Mouse (Mus musculus) liver, embryonic 15.5 days (tissue): ENCODE results near the gene Btbd35f1. TPM values are rescaled to one million over a fixed set of nuclear protein-coding genes. Genes with fewer than 3 reads are reported as not detected.
"Not testable (repeated sequence)": the region's sequence is repeated elsewhere in the genome, so short reads cannot be mapped to it uniquely, and the experiment has no call there.

Experiments
- ATAC-seq: fragments of 200-750 bp; cut with Nextera tagmentation; 2 replicates; pipeline ENCODE4 v1.8.0; 2017; ENCODE audit warnings: moderate number of reproducible peaks, mild to moderate bottlenecking, moderate library complexity; ENCODE audit not compliant: insufficient read depth
- H3K27ac ChIP-seq: fragments of 300-500 bp; sonication (generic); replicated peaks from 2 replicates; pipeline ENCODE4 v1.5.1; 2015; ENCODE audit warnings: mild to moderate bottlenecking, inconsistent platforms
- H3K27me3 ChIP-seq: fragments of 300-500 bp; sonication (generic); 2 replicates; pipeline ENCODE4 v1.6.1; 2015; ENCODE audit warnings: mild to moderate bottlenecking, inconsistent platforms
- H3K36me3 ChIP-seq: fragments of 300-500 bp; sonication (generic); replicated peaks from 2 replicates; pipeline ENCODE4 v1.6.1; 2015; ENCODE audit warnings: moderate library complexity, mild to moderate bottlenecking, inconsistent platforms
- H3K4me1 ChIP-seq: fragments of 300-500 bp; sonication (generic); replicated peaks from 2 replicates; pipeline ENCODE4 v1.6.1; 2015; ENCODE audit warnings: inconsistent platforms
- H3K4me2 ChIP-seq: fragments of 300-500 bp; sonication (generic); 2 replicates; pipeline ENCODE4 v1.6.1; 2015; ENCODE audit warnings: moderate library complexity, mild to moderate bottlenecking, inconsistent platforms
- H3K4me3 ChIP-seq: fragments of 300-500 bp; sonication (generic); replicated peaks from 2 replicates; pipeline ENCODE4 v1.5.1; 2015; ENCODE audit warnings: mild to moderate bottlenecking, inconsistent platforms
- H3K9ac ChIP-seq: fragments of 300-500 bp; sonication (generic); 2 replicates; pipeline ENCODE4 v1.6.1; 2015; ENCODE audit warnings: moderate library complexity, mild to moderate bottlenecking, inconsistent platforms
- H3K9me3 ChIP-seq: fragments of 300-500 bp; sonication (generic); replicated peaks from 2 replicates; pipeline ENCODE4 v1.6.1; 2016; ENCODE audit warnings: inconsistent platforms
- WGBS: fragments of 180-500 bp; shearing (Covaris S2); methylation state at CpG from one replicate; pipeline ENCODE4 v1.1.7; 2015; ENCODE audit warnings: mixed read lengths; ENCODE audit not compliant: insufficient replicate concordance; 5-methylcytosine and 5-hydroxymethylcytosine counted together
- polyA plus RNA-seq: library from polyadenylated mRNA; unstranded; fragments of >200 nt; fragmentation: Nextera tagmentation; extraction: Ambion mirVana; gene quantifications from 2 replicates; pipeline ENCODE4 v1.2.1, GENCODE M21; 2015

The Btbd35f1 gene
- not detected in 2 replicates for polyA plus RNA-seq

DNA sequence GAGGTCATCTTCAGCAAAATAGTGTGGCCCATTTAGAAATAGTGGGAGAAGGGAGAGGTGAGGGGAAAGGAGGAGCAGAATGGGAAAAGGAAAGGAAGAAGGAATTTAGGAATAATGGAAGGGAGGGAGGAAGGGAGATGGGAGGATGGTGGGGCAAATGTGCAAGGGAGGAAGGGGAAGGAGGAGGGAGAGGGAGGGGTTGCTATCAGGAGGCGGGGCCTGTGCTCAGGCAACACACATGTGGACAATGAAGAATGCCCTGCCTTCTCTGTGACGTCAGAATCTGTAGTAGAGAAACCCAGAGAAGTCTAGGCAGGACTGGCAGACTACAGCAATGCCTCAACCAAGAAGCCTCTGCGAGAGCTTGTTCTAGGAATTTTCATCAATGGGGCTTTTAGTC lies at the start of gene Btbd35f1:
TSS of gene Btbd35f1 (plus strand) at position 301 of the 400 bp plus-strand sequence.
- H3K9ac ChIP-seq, ATAC-seq, H3K4me3 ChIP-seq, H3K4me1 ChIP-seq, H3K9me3 ChIP-seq, H3K4me2 ChIP-seq, H3K27ac ChIP-seq, H3K27me3 ChIP-seq, H3K36me3 ChIP-seq: not testable (repeated sequence)
- no CpG with 5 or more reads among the region's 3 CpGs for WGBS

DNA sequence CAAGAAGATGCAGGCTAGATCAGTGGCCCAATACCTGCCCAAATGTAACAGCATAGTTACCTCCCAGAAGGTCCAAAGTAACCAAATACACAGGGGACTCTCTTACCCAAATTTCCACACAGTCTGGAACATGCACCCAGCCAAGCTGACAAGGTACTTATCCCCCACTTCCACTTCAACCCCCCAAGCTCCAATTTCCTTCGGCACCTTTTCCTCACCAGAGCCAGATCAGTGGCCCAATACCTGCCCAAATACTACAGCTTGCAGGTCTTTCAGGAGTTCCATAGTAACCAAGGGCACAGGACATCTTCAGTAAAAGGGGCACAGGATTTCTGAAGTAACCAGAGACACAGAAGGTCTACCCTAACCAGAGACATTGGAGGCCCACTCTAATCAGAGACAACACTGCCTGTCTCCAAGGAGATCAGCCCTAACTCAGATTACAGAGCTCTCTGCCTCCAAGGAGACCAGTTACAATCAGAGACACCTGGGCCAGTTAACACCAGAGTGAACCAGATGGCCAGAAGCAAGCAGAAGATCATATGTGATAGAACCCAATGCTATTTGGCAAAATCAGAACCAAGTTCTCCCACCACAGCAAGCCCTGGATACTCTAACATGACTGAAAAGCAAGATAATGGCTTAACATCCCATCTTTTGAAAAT lies 31.2 kb downstream of the Btbd35f1 start:
- not testable (repeated sequence) for H3K4me3 ChIP-seq, H3K27ac ChIP-seq, H3K27me3 ChIP-seq, H3K9me3 ChIP-seq, H3K4me1 ChIP-seq, ATAC-seq, H3K4me2 ChIP-seq, H3K36me3 ChIP-seq, H3K9ac ChIP-seq
- WGBS: 60% methylated on average over 1 of the region's 1 CpGs

DNA sequence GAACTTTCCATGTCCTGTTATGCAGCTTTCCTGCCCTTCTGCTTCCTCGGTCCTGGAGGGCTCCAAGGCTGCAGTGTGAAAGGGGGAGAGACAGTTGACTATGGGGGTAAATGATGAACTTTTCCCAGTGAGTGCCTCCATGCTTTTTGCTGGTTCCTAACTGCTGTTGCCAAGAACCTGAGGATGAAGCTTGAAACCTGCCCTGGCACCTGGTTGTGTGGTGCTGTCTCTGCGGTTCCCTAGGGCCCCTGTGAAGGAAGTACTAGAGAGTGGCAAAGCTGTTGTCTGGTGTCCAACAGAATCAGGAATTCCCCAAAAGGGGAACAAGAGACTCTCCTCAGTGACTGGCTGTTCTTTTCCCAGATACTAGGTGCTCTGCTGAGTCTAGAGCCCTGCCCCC lies 41.2 kb downstream of the Btbd35f1 start:
- not testable (repeated sequence) for H3K4me1 ChIP-seq, H3K9ac ChIP-seq, H3K4me2 ChIP-seq, ATAC-seq, H3K4me3 ChIP-seq, H3K27me3 ChIP-seq, H3K36me3 ChIP-seq, H3K27ac ChIP-seq, H3K9me3 ChIP-seq
- WGBS: 68% methylated on average over 1 of the region's 2 CpGs

DNA sequence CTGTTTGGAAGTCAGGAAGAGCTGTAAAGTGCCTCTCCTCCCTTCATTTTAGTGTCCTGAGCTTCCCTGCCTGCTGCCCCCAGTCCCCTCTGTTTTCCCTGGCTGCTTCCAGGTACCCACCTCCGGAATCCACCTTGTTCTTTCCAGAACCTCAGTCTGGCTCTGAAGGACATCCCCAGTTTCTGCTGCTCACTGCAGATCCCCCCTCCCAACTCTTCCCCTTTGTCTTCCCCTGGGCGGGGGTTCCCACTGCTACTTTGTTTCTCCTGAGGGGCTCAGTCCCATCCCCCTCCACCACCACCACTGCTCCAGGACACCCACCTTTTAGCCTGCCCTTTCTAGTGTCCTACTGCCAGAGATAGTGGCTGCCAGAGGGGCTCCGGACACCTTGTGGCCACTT lies 41.6 kb downstream of the Btbd35f1 start:
- not testable (repeated sequence) for ATAC-seq, H3K36me3 ChIP-seq
- 47% methylated on average over 3 of the region's 3 CpGs for WGBS

More for the DNA sequence above, 41.6 kb downstream of the Btbd35f1 start:
- not testable (repeated sequence) for H3K4me3 ChIP-seq, H3K4me2 ChIP-seq, H3K9ac ChIP-seq, H3K9me3 ChIP-seq, H3K4me1 ChIP-seq, H3K27ac ChIP-seq, H3K27me3 ChIP-seq

Other genes starting within 250 kb of the Btbd35f1 start
- gene Gm5926, start 90.7 kb downstream of the Btbd35f1 start, polyA plus RNA-seq: not detected in 2 replicates
- gene Btbd35f21, start 166.1 kb downstream of the Btbd35f1 start, polyA plus RNA-seq: not detected in 2 replicates